Mouse (Mus musculus) embryonic facial prominence, embryonic 12.5 days (tissue): Measurements from ENCODE around the gene Lrch3. TPM values are rescaled to one million over a fixed set of nuclear protein-coding genes. Genes with fewer than 3 reads are reported as not detected.

Experiments
- ATAC-seq: fragments of 200-750 bp; cut with Nextera tagmentation; 2 replicates; pipeline ENCODE4 v1.8.0; 2017; ENCODE audit not compliant: insufficient number of reproducible peaks, insufficient read depth, low FRiP score, low TSS enrichment
- H3K27ac ChIP-seq: fragments of 300-500 bp; sonication (generic); 2 replicates; pipeline ENCODE4 v1.5.1; 2016; ENCODE audit warnings: mild to moderate bottlenecking
- H3K27me3 ChIP-seq: fragments of 300-500 bp; sonication (generic); 2 replicates; pipeline ENCODE4 v1.6.1; 2016; ENCODE audit warnings: mild to moderate bottlenecking, moderate library complexity
- H3K36me3 ChIP-seq: fragments of 300-500 bp; sonication (generic); 2 replicates; pipeline ENCODE4 v1.6.1; 2016; ENCODE audit warnings: mild to moderate bottlenecking
- H3K4me1 ChIP-seq: fragments of 300-500 bp; sonication (generic); 2 replicates; pipeline ENCODE4 v1.6.1; 2016
- H3K4me2 ChIP-seq: fragments of 300-500 bp; sonication (generic); replicated peaks from 2 replicates; pipeline ENCODE4 v1.6.1; 2016; ENCODE audit warnings: mild to moderate bottlenecking, moderate library complexity
- H3K4me3 ChIP-seq: fragments of 300-500 bp; sonication (generic); 2 replicates; pipeline ENCODE4 v1.5.1; 2016; ENCODE audit warnings: mild to moderate bottlenecking
- H3K9ac ChIP-seq: fragments of 300-500 bp; sonication (generic); 2 replicates; pipeline ENCODE4 v1.6.1; 2016; ENCODE audit warnings: mild to moderate bottlenecking, moderate library complexity
- H3K9me3 ChIP-seq: fragments of 300-500 bp; sonication (generic); 2 replicates; pipeline ENCODE4 v1.6.1; 2016; ENCODE audit warnings: mild to moderate bottlenecking, moderate library complexity
- WGBS: fragments of 180-500 bp; shearing (Covaris S2); methylation state at CpG from one replicate; pipeline ENCODE4 v1.1.7; 2016; 5-methylcytosine and 5-hydroxymethylcytosine counted together
- polyA plus RNA-seq: library from polyadenylated mRNA; unstranded; fragments of >200 nt; fragmentation: Nextera tagmentation; extraction: Ambion mirVana; gene quantifications from 2 replicates; pipeline ENCODE4 v1.2.1, GENCODE M21; 2016

Lrch3 gene
- polyA plus RNA-seq, 1 experiment from 2014 or later: 43.7 TPM

DNA sequence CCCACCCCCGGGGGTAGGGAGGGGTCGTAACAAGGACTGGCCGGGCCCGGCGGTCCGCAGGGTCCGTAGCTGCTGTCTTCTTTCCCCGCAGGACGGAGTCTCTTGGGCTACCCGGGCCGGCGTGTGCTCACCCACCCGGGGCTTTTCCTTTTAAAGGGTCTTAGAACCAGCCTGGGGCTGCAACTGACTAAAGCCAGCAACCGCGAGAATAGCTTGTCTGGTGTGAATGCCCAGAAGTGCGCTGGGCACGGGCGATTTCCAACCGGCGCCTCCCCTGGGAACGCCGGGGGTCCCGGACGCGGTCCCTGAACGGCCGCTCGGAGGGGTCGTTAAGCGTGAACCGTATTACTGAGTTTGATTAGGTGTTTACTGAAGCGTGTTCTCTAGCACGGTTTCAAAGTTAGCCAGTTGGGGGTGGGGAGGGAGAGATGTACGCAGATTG lies 35.7 kb upstream of the Lrch3 start:
- peak overlapping the region; percentile 86 for H3K27ac ChIP-seq
- no peaks in the 10 kb centered on the region for H3K9me3 ChIP-seq
- ATAC-seq: 0 out of 2 replicates have a peak, but pooled peaks have one; percentile 7
- H3K4me2 ChIP-seq: peak overlapping the region; percentile 63
- H3K9ac ChIP-seq: peak overlapping the region; percentile 86
- 0 out of 2 replicates have a peak, but pooled peaks cover 4% of the 10 kb centered on the region for H3K36me3 ChIP-seq
- H3K4me1 ChIP-seq: peaks cover 10% of the 10 kb centered on the region
- peak overlapping the region; percentile 77 for H3K4me3 ChIP-seq
- no peaks in the 10 kb centered on the region for H3K27me3 ChIP-seq
- under 1% methylated on average over 34 of the region's 34 CpGs for WGBS

DNA sequence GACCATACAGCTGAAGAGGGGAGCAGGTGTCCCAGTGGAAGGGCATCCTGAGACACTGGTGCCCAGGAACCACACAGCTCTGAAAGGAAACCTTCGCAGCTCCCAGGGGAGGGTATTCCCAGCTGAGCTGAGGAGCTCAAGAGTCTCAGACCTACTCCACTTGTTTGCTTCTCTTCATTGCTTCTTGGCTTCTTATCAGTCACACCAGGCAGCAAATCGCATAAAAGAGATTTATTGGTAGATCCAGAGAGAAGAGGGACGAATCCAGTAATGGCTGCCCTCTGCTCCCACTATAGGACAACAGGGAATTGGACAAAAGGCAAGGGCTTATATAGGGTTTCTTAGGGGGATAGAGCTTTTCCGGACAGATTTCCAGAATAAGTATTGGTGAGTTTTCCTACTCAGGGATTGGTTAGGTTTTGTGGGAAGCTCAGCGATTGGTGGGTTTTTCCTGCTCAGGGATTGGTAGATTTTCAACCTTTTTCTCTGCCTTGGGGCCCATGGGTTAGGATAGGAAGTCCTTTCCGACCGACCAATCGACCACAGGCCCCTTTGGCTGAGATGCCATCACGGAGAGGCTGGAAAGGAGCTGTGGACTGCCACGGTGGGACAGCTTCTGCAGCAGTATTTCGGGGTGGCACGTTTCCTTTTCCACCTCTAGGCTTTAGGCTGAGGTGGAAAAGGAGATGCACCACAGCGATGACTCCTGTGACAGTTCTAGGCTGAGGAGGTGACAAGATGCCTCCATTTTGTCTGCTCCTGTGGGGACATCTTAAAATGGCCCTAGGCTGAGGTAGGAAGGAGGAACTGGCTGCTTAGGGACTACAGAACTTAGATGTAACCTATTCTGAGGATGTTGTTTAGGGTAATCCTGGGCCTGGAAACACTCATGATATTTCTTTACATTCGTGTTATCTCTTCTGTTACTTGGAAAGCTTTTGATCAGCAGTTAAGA lies 34.7 kb upstream of the Lrch3 start:
- Histone ChIP-seq H3K4me1 (peaks cover 10% of the 10 kb centered on the region), H3K9me3 (no peaks in the 10 kb centered on the region), H3K4me2 (peak overlapping the region; percentile 63), H3K27ac (no peak overlapping the region), H3K36me3 (0 out of 2 replicates have a peak, but pooled peaks cover 4% of the 10 kb centered on the region), H3K27me3 (no peaks in the 10 kb centered on the region), H3K9ac (peak overlapping the region; percentile 33), H3K4me3 (peak overlapping the region; percentile 77)
- 87% methylated on average over 14 of the region's 14 CpGs for WGBS
- ATAC-seq: no peak

DNA sequence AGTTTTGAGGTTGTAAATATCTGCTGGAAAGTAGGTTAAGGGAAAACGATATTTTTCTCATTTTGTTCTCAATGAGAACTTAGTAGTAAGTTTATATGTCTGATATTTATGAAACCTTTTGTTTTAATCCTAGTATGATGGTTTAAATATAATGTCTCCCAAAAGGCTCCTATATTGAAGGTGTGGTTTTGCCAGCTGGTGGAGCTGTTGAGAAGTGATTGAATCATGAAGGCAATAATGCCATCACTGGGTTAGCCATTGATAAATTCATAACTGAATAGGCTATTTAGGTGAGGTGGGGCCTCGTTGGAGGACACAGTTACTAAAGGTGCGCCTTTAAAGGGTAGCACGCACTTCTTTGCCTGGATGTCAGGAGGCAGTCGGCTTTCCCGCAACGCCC lies 32.4 kb upstream of the Lrch3 start:
- peaks cover 10% of the 10 kb centered on the region for H3K4me1 ChIP-seq
- H3K36me3 ChIP-seq: peaks cover 9% of the 10 kb centered on the region; the same call in 1 of the 2 replicates
- ATAC-seq: no peak
- 88% methylated on average over 7 of the region's 7 CpGs for WGBS
- H3K27me3 ChIP-seq: no peaks in the 10 kb centered on the region
- no peak overlapping the region for H3K4me2 ChIP-seq
- H3K27ac ChIP-seq: no peak overlapping the region
- no peak overlapping the region for H3K4me3 ChIP-seq
- H3K9ac ChIP-seq: no peak overlapping the region
- H3K9me3 ChIP-seq: no peaks in the 10 kb centered on the region

DNA sequence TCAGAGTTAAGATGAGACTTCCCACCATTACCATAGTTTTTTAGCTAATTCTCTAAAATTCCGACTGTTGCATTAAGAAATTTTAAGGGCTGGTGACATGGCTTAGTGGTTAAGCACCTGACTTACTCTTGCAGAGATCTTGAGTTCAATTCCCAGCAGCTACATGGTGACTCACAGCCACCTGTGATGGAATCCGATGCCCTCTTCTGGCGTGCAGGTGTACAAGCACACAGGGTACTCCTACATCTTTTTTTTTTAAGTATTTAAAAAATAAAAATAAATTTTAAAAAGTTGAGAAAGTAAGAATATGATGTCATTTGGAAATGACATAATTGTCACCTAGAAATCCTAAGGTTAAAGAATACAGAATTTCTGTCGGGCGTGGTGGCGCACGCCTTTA lies 25.9 kb upstream of the Lrch3 start:
- Histone ChIP-seq H3K27ac (no peak overlapping the region), H3K4me1 (no peaks in the 10 kb centered on the region), H3K9me3 (no peaks in the 10 kb centered on the region), H3K27me3 (no peaks in the 10 kb centered on the region), H3K4me3 (no peak overlapping the region), H3K4me2 (no peak overlapping the region), H3K36me3 (peaks cover 37% of the 10 kb centered on the region), H3K9ac (no peak overlapping the region)
- ATAC-seq: no peak
- WGBS: 85% methylated on average over 7 of the region's 7 CpGs

DNA sequence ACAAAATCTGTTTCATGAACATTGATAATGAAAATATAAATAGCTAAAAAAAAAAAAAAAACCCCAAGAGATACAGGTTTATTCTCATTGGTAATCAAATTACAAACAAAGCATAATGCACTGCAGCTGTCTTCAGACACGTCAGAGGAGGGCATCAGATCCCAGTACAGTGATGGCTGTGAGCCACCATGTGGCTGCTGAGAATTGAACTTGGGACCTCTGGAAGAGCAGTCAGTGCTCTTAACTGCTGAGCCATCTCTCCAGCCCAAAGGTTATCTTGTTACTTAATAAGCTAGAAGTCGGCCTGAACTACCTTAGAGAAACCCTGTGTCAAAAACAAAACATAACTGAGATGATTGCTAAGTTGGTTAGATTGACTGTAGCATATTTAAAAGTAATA lies 24.0 kb upstream of the Lrch3 start:
- ATAC-seq: no peak
- no peaks in the 10 kb centered on the region for H3K27me3 ChIP-seq
- H3K27ac ChIP-seq: no peak overlapping the region
- no peak overlapping the region for H3K9ac ChIP-seq
- no peak overlapping the region for H3K4me2 ChIP-seq
- H3K4me1 ChIP-seq: no peaks in the 10 kb centered on the region
- H3K4me3 ChIP-seq: no peak overlapping the region
- H3K36me3 ChIP-seq: peaks cover 52% of the 10 kb centered on the region
- H3K9me3 ChIP-seq: no peaks in the 10 kb centered on the region
- 46% methylated on average over 2 of the region's 2 CpGs for WGBS

DNA sequence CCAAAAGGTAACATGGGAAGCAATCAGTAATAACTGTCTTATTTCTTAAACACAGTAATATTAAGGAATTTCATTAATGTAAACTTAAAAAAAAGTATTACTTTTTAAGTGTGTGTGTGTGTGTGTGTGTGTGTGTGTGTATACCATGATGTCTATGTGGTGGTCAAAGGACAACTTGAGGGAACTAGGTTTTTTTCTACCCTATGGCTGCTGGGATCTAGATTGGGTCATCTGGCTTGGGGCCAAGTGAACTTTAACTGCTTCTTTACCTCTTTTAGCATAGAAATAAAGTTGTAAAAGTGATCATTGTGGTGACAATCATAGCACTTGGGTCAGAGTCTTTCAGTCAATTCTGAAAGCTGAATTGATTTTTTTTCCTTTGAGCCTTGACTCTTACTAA lies 17.8 kb upstream of the Lrch3 start:
- Histone ChIP-seq H3K36me3 (peaks cover 54% of the 10 kb centered on the region), H3K9ac (no peak overlapping the region), H3K27me3 (no peaks in the 10 kb centered on the region), H3K4me1 (no peaks in the 10 kb centered on the region), H3K27ac (no peak overlapping the region), H3K4me2 (no peak overlapping the region), H3K4me3 (no peak overlapping the region), H3K9me3 (no peaks in the 10 kb centered on the region)
- no peak for ATAC-seq

DNA sequence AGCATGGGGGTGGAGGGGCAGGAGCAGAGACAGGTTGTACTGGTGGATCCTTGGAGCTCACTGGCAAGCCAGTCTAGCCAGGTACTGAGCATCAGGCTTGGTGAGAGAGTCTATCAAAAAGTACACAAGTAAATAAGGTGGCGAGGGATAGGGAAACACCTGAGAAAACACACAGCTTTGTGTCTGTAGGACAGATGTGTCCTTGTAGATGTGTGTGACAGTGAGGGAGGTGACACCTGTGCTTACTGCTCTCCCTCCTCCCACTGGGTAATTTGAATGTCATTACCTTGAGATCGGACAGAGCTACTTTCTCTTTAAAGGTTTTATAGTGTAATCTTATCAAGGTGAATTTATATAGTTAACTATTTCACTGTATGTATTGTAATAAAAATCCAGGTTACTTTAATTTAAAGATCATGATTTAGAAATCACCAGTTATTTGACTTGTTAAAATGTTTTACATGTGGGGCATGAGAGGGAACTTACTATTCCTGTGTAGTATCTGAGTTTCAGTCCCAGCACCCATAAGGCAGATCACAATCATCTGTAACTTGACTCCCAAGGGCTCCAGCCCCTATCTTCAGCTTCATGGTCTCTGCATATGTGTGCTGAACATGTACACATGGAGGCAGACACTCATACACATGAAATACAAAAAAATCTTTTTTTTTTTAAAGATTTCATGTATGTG lies 12.4 kb upstream of the Lrch3 start:
- Histone ChIP-seq H3K27me3 (no peaks in the 10 kb centered on the region), H3K9me3 (no peaks in the 10 kb centered on the region), H3K9ac (no peak overlapping the region), H3K36me3 (peaks cover 20% of the 10 kb centered on the region), H3K4me3 (no peak overlapping the region), H3K4me1 (no peaks in the 10 kb centered on the region), H3K27ac (no peak overlapping the region), H3K4me2 (no peak overlapping the region)
- 85% methylated on average over 2 of the region's 2 CpGs for WGBS
- ATAC-seq: no peak

DNA sequence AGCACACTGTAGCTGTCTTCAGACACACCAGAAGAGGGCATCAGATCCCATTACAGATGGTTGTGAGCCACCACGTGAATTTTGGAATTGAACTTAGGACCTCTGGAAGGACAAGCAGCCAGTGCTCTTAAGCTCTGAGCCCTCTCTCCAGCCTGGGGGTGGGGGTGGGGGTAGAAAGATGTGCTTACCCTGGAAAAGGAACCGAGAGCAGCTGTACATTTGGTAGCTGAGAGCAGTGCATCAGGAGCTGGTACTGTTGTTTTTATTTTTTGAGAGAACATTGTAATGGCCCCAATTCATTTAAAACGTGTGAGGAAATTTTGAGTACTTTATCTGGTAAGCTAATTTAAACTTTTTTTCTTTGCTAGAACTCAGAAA lies 11.9 kb upstream of the Lrch3 start:
- Histone ChIP-seq H3K27me3 (no peaks in the 10 kb centered on the region), H3K4me3 (no peak overlapping the region), H3K36me3 (peaks cover 24% of the 10 kb centered on the region), H3K27ac (no peak overlapping the region), H3K4me2 (no peak overlapping the region), H3K9me3 (no peaks in the 10 kb centered on the region), H3K4me1 (no peaks in the 10 kb centered on the region), H3K9ac (no peak overlapping the region)
- 61% methylated on average over 3 of the region's 3 CpGs for WGBS
- ATAC-seq: no peak

DNA sequence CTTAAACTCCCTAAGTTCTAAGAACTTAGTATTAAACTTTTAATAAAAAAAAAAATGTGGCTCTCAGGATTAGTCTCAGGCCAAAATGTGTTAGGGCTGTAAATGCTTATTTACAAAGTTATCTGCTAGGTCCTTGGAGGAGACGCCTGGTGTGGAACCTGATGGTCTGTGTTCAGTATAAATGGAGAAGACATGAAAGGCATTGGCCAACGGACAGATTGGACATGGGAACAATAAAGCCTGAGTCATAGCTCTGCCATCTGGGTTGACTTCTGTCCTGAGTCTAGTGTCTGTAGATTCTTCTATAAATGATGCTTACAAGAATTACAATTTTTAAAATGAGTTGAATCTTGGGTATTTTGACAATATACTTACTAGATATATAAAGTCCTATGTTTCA lies 7.7 kb upstream of the Lrch3 start:
- no peak for ATAC-seq
- WGBS: 87% methylated on average over 2 of the region's 2 CpGs
- Histone ChIP-seq H3K9me3 (no peaks in the 10 kb centered on the region), H3K4me2 (no peak overlapping the region), H3K4me3 (no peak overlapping the region), H3K9ac (no peak overlapping the region), H3K36me3 (peaks cover 9% of the 10 kb centered on the region), H3K27me3 (no peaks in the 10 kb centered on the region), H3K4me1 (no peaks in the 10 kb centered on the region), H3K27ac (no peak overlapping the region)

DNA sequence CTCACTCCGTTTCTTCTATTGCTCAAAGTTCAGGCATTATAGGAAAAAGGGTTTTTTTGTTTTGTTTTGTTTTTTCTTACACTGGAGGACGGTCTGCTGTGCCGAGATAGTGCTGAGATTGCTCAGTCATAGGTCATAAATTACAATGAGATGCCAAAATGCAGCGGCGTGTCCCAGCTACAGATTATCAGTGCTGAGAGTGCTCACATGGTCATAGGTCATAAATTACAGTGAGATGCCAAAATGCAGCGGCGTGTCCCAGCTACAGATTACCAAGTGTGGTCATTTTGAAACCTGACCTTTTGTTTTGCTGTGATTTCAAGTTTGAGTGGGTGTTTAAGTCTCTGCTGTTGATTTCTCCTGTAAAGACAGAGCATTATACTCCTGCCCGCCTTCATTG lies 7.2 kb upstream of the Lrch3 start:
- Histone ChIP-seq H3K27me3 (no peaks in the 10 kb centered on the region), H3K36me3 (peaks cover 9% of the 10 kb centered on the region), H3K4me2 (no peak overlapping the region), H3K9ac (no peak overlapping the region), H3K27ac (no peak overlapping the region), H3K4me1 (no peaks in the 10 kb centered on the region), H3K4me3 (no peak overlapping the region), H3K9me3 (no peaks in the 10 kb centered on the region)
- ATAC-seq: no peak
- WGBS: 89% methylated on average over 8 of the region's 8 CpGs

DNA sequence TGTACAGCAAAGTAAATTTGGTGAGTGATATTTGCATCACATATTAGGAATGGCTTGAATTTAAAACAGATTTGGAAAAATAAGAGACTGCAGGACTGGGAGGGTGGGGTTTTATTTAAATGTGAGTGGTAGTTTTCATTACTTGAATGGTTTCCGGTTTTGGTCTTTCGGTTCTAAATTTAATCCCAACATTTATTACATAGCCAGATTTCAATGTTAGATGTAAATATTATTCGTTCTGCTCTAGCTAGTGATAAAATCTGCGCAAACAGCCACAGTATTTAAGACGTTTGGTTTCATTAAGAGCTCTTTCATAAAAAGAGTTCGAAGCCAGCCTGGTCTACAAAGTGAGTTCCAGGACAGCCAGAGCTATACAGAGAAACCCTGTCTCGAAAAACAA lies 688 bp upstream of the Lrch3 start:
- H3K4me1 ChIP-seq: peaks cover 5% of the 10 kb centered on the region; the same call in 1 of the 2 replicates
- H3K4me2 ChIP-seq: peak overlapping the region; percentile 51
- ATAC-seq: no peak
- no peak overlapping the region for H3K4me3 ChIP-seq
- H3K27me3 ChIP-seq: no peaks in the 10 kb centered on the region
- no peaks in the 10 kb centered on the region for H3K9me3 ChIP-seq
- WGBS: 60% methylated on average over 7 of the region's 7 CpGs
- H3K27ac ChIP-seq: no peak overlapping the region
- no peak overlapping the region for H3K9ac ChIP-seq
- no peaks in the 10 kb centered on the region for H3K36me3 ChIP-seq
